Mouse (Mus musculus) embryonic fibroblast, embryonic 13.5 days (primary cell): Measurements from ENCODE around the gene Trim38.
"Not testable (repeated sequence)": the region's sequence is repeated elsewhere in the genome, so short reads cannot be mapped to it uniquely, and the experiment has no call there.

Experiments
- CTCF ChIP-seq: IDR thresholded peaks from 2 replicates; pipeline ENCODE4 v1.5.1; 2011; ENCODE audit warnings: mild to moderate bottlenecking, control low read depth, low read length, moderate library complexity, borderline replicate concordance; ENCODE audit not compliant: insufficient read depth
- POLR2A ChIP-seq: IDR thresholded peaks from 2 replicates; pipeline ENCODE4 v1.6.1; 2011; ENCODE audit warnings: low read depth, mild to moderate bottlenecking, control low read depth, low read length, moderate library complexity

- TF ChIP-seq POLR2A, result peak; percentile 90
- not testable (repeated sequence) for TF ChIP-seq CTCF
These were observed 23.3 kb upstream of the Trim38 start, which contains the start of gene Hist1h2bb for GRCm38 (mm10) chr13:23746201-23747080.
